Mouse (Mus musculus) bone marrow, adult 2 months (tissue): ENCODE measurements around the gene Tex46. TPM values are rescaled to one million over a fixed set of nuclear protein-coding genes. Genes with fewer than 3 reads are reported as not detected.

Experiments used
- H3K27ac ChIP-seq: fragments of 200-500 bp; 2 replicates; pipeline ENCODE4 v1.5.1; 2012; ENCODE audit warnings: low read depth, mild to moderate bottlenecking, control low read depth, inconsistent platforms, low read length; ENCODE audit not compliant: control insufficient read depth, poor library complexity, insufficient read depth
- H3K4me1 ChIP-seq: fragments of 200-500 bp; 2 replicates; pipeline ENCODE4 v1.6.1; 2011; ENCODE audit warnings: low read length; ENCODE audit not compliant: control insufficient read depth, insufficient read depth
- H3K4me3 ChIP-seq: fragments of 200-500 bp; replicated peaks from 2 replicates; pipeline ENCODE3; 2011; ENCODE audit warnings: mild to moderate bottlenecking, low read depth, low read length, control low read depth; ENCODE audit not compliant: control insufficient read depth
- CTCF ChIP-seq: fragments of 200-500 bp; IDR thresholded peaks from 2 replicates; pipeline ENCODE4 v1.5.1; 2011; ENCODE audit warnings: low read length, control low read depth; ENCODE audit not compliant: control insufficient read depth, insufficient read depth
- POLR2A ChIP-seq: fragments of 200-500 bp; IDR thresholded peaks from 2 replicates; pipeline ENCODE4 v1.6.1; 2011; ENCODE audit warnings: low read depth, mild to moderate bottlenecking, control low read depth, low read length, borderline replicate concordance; ENCODE audit not compliant: control insufficient read depth
- WGBS: fragments of 180-500 bp; shearing (Covaris S2); methylation state at CpG from one replicate; pipeline ENCODE4 v1.1.7; 2018; 5-methylcytosine and 5-hydroxymethylcytosine counted together
- polyA plus RNA-seq: library from polyadenylated mRNA; stranded (reverse); fragments of >200 nt; gene quantifications from 2 replicates; pipeline ENCODE4 v1.2.4, GENCODE M21; 2011; ENCODE audit warnings: low replicate concordance; ENCODE audit not compliant: missing spikeins, insufficient read depth, insufficient read length

Gene Tex46
- polyA plus RNA-seq, 1 experiment, result not detected

DNA sequence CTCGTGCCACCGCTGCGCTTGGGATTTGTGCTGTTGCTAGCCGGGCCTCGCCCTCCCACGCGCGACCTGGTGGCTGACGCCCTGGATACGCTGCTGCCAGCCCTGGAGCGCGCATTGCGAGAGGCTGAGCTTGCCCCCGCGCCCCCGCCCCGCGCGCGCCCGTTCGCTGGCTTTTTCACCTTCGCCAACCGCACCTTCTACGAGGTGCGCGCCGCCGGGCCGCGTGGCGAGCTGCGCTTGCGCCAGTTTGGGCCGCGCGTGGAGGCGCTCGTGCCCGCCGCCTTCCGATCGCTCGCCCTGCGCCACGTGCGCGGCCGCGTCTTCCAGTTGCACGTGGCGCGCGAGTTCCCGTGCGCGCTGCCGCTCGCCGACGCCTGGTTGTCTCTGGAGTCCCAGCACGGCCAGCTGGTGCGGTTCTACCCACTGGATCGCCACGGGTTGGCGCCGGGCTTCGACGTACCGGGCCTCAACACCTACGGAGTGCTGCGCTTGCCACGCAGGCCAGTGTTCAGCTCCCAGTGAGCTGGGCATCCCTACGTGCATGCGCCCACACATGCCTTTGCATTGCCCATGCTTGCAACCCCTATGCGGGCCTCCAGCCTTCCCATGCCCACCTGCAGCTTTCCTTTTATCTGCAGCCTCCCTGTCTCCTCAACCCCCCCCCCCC is 27.5 kb downstream of the Tex46 start:
- H3K4me3 ChIP-seq, result no peak overlapping the region
- H3K27ac ChIP-seq, result no peak overlapping the region; the same call in 1 of the 2 replicates
- no peak for TF ChIP-seq CTCF
- TF ChIP-seq POLR2A, result no peak
- WGBS, result 6% methylated on average over 76 of the region's 76 CpGs
- H3K4me1 ChIP-seq, result no peaks in the 10 kb centered on the region

DNA sequence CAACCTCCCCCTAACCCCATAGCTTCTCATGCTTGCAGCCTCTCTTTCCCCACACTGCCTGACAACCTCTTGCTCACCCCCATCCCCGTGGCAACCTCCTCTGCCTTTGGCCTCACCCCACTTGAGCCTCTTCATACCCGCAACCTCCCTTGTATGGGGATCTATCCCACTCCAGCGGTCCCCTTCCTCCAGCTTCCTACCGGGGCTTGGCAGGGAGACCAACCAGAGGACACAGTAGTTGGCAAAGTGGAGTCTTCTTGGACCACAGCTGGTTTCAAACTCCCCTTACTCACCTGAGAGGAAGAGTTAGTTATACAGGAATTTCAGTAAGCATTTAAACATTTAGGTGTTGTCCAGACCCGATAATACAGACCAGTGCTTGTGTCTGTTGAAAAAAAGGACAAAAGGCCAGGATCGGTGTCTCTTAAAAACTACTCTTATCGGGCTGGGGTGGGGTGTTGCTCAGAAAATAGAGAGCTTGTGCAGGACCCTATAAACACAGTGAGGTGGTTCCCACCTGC is 28.1 kb downstream of the Tex46 start:
- no peak overlapping the region for H3K4me3 ChIP-seq
- no peak for TF ChIP-seq CTCF
- TF ChIP-seq POLR2A, result no peak
- 70% methylated on average over 7 of the region's 7 CpGs for WGBS
- H3K4me1 ChIP-seq, result no peaks in the 10 kb centered on the region
- no peak overlapping the region for H3K27ac ChIP-seq

GRCm38 (mm10) chr4:136638890-136639289 is 28.7 kb downstream of the Tex46 start:
- 28% methylated on average over 10 of the region's 10 CpGs for WGBS
- no peak overlapping the region for H3K27ac ChIP-seq
- no peak overlapping the region for H3K4me3 ChIP-seq
- H3K4me1 ChIP-seq, result no peaks in the 10 kb centered on the region
- TF ChIP-seq POLR2A (no peak), CTCF (no peak)

DNA sequence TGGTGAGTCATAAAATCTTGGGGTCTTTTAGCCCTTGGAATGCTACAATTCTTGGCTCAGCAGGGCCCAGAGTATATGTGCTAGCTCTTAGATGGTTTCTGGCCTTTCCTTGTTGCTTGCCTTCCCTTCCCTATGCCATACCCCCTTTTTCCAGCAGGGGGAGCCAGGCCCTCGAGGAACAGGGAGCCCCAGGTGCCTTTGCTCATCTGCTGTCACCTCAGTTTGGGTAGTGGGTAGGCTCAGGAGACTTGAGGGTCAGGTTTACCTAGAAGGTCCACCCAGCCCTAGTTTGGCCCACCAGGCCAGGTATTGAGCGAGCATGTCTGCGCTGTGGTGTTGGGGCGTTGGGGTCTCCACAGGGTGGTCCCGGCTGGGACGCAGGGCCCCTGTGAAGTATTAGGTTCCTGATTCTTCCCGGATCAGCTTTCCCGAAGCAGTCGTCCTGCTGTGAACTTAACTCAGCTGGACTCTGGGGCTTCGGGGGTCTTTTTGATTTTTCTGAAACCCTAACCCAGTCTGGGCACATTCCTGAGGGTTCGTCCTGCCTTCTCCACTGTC is 38.8 kb downstream of the Tex46 start:
- 49% methylated on average over 11 of the region's 11 CpGs for WGBS
- Histone ChIP-seq H3K4me3 (no peak overlapping the region), H3K4me1 (no peaks in the 10 kb centered on the region), H3K27ac (no peak overlapping the region)
- TF ChIP-seq POLR2A, result no peak
- TF ChIP-seq CTCF, result peak; percentile 83

GRCm38 (mm10) chr4:136649480-136650196 is 39.4 kb downstream of the Tex46 start:
- no peak overlapping the region for H3K4me3 ChIP-seq
- 56% methylated on average over 13 of the region's 13 CpGs for WGBS
- TF ChIP-seq POLR2A (no peak), CTCF (no peak)
- no peak overlapping the region for H3K27ac ChIP-seq
- no peaks in the 10 kb centered on the region for H3K4me1 ChIP-seq

DNA sequence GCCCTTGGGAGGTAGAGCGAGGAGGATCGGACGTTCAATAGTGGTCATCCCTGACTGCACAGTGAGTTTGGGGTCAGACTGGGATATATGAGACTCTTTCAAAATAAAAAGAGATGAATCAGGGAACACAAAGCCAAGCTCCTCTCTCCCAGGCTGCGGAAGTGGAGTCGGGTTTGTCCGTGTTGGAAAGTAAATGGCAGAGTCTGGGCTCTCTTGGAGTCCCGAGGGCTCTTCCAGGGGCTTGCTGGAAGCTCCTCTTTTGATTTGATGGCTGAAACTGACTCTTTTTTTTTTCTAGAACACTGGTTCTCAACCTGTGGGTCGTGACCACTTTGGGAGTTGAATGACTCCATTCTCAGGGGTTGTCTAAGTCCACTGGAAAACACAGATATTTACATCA is 40.0 kb downstream of the Tex46 start:
- H3K4me1 ChIP-seq, result no peaks in the 10 kb centered on the region
- TF ChIP-seq CTCF (no peak), POLR2A (no peak)
- 82% methylated on average over 8 of the region's 8 CpGs for WGBS
- H3K4me3 ChIP-seq, result no peak overlapping the region
- no peak overlapping the region for H3K27ac ChIP-seq

GRCm38 (mm10) chr4:136651357-136651811 is 41.1 kb downstream of the Tex46 start:
- peak; percentile 73 for TF ChIP-seq CTCF
- TF ChIP-seq POLR2A, result no peak
- no peak overlapping the region for H3K27ac ChIP-seq
- 50% methylated on average over 3 of the region's 3 CpGs for WGBS

DNA sequence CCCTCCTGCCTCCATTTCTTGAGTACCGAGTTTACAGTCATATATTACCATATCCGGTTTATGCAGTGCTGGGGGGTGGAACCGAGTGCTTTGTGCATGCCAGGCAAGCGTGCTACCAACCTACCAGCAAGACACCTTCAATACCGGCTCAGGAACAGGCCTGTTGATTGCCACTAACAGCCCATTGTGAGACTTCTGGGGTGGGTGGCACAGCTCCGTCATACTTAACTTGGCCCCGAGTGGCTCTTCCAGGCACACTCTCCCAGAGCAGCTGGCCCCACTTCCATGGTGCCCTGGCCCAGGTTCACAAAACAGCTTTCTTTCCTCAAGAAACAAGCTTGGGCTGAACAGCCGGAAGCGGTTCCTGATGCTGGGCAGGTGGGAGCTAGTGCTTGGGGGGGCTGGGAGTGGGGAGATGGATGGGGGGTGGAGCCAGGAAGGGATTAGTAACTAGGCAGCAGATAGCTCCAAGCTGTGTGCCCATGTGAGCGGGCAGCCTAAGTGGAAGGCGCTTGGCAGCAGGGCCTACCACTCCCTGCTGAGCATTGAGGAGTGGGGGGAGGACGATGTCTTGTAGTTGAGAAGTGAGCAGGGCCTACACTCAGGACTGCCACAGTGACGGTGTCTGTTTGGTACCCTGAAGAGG is 41.8 kb downstream of the Tex46 start:
- H3K4me1 ChIP-seq, result no peaks in the 10 kb centered on the region
- H3K27ac ChIP-seq, result no peak overlapping the region
- no peak for TF ChIP-seq POLR2A
- TF ChIP-seq CTCF, result no peak
- WGBS, result 76% methylated on average over 13 of the region's 13 CpGs
- no peak overlapping the region for H3K4me3 ChIP-seq

More at GRCm38 (mm10) chr4:136651357-136651811, 41.1 kb downstream of the Tex46 start:
- Histone ChIP-seq H3K4me3 (no peak overlapping the region), H3K4me1 (no peaks in the 10 kb centered on the region)
